Mouse (Mus musculus) MEL-GATA-1-ER (cell line): Measurements from ENCODE around the gene Gm15023.
"Not testable (repeated sequence)": the region's sequence is repeated elsewhere in the genome, so short reads cannot be mapped to it uniquely, and the experiment has no call there.

Source experiments
- DNase-seq: peaks from one replicate; pipeline ENCODE4 v3.0.0-alpha.2; 2012; ENCODE audit warnings: low read depth; ENCODE audit errors: extremely low read depth

Gene Gm15023

GRCm38 (mm10) chrX:135177532-135177931, at the start of gene Gm15023:
Gm15023 (minus strand) TSS chrX:135177632.
- not testable (repeated sequence) for DNase-seq

GRCm38 (mm10) chrX:135210436-135211221, 33.2 kb upstream of the Gm15023 start, which contains the start of gene Tceal6:
Tceal6 (minus strand) TSS chrX:135210687.
- DNase-seq = no peak

GRCm38 (mm10) chrX:135209773-135210435, 32.5 kb upstream of the Gm15023 start:
- not testable (repeated sequence) for DNase-seq

- DNase-seq = not testable (repeated sequence)
Measured at GRCm38 (mm10) chrX:135189924-135190323, 12.5 kb upstream of the Gm15023 start.

GRCm38 (mm10) chrX:135188661-135189060, 11.2 kb upstream of the Gm15023 start:
- not testable (repeated sequence) for DNase-seq
